Mouse (Mus musculus) cerebellum, postnatal 14 days (tissue): ENCODE results near the gene Wdr74.
"Not testable (repeated sequence)": the region's sequence is repeated elsewhere in the genome, so short reads cannot be mapped to it uniquely, and the experiment has no call there.

Experiments
- DNase-seq, 2 experiments: peaks; one replicate each; pipeline ENCODE4 v3.0.0; 2021; ENCODE audit warnings: mixed read lengths in 2 of 2

The Wdr74 gene

GRCm38 (mm10) chr19:8716767-8717475, 18.7 kb upstream of the Wdr74 start:
- no peak for DNase-seq

- peak; percentile 70 to 72 for DNase-seq
These were observed 17.3 kb upstream of the Wdr74 start for GRCm38 (mm10) chr19:8718357-8718756.

DNA sequence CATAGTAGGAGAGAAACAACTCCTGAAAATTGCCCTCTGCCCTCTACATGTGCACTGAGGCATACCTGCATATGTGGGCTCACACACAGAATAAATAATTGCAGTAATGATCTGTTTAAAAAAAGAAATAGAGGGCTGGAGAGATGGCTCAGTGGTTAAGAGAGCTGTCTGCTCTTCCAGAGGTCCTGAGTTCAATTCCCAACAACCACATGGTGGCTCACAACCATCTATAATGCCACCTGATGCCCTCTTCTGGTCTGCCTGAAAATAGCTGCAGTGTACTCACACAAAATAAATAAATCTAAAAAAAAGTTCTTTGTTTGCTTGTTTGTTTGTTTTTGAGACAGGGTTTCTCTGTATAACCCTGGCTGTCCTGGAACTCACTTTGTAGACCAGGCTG, 16.6 kb upstream of the Wdr74 start:
- not testable (repeated sequence) for DNase-seq

- DNase-seq, result no peak
These were observed 14.2 kb upstream of the Wdr74 start for GRCm38 (mm10) chr19:8721378-8721777.

- DNase-seq, result no peak
These were observed 13.6 kb upstream of the Wdr74 start for GRCm38 (mm10) chr19:8722021-8722420.

DNA sequence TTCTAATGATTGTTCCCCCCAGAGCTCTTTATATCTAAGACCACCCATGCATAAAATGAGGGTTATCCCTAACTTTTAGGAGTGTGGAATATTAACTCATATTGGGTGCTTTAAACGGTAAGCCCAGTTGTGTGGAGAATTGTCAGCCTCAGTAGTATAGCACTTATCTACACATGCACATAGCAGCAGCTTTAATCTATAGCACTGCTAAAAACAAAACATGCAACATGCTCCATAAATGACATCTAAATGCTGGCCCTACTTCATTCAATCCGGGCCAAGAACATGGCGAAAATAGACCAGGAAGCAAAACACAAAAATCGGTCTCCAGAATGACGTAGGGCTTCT, 13.1 kb upstream of the Wdr74 start:
- no peak for DNase-seq

GRCm38 (mm10) chr19:8722907-8723573, 12.6 kb upstream of the Wdr74 start, which contains the start of gene Slc3a2:
Gene Slc3a2, minus strand, starts transcription at chr19:8723369.
- peak; percentile 94 to 96 for DNase-seq

DNA sequence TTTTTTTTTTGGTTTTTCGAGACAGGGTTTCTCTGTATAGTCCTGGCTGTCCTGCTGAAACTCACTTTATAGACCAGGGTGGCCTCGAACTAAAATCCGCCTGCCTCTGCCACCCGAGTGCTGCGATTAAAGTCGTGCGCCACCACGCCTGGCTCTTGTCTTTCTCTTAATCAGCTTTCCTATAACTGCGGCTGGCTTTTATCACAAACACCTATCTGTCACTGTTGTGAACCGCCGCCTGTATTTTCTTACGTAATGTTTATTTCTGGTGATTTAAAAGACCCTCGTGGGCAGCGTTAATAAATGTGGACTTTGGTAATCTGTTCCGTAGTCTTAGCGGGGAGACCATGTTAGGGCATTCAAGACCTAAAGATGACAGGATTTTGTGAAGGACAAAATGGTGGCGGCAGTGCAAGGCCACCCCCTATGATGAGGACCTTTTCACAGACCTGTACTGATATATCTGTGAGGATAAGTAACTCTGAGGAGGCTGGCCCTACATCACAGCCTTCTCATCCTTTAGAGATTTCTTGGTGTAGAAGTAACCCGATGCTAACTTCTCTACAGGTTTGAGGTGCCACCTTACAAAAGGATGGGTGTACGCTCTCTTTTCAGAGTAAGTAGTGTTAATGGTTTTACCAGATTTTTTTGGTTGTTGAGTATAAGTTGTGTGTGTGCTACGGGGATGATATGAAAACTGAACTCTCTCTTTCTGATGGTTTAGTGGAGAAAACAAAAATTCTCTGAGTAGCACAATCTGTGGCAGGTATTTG, 11.9 kb upstream of the Wdr74 start:
- peak; percentile 32 to 41 for DNase-seq

DNA sequence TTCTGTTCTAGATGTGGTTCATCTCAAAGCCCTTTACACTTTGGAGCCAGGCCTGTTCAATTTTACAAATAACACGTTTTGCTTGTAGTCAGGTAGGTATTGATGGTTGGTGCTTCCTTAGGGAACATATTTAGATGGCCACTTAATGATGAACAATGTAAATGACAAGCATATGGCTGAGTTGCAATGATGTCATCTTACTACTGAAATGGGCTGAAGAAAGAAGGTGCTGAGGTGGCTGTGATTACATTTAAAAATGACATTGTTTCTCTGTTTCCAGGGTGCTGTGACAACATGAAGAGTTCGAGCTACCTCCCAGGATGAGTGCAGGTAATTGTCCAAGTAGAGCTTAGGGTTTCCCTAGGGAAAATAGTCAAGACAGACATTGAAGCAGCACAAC, 11.2 kb upstream of the Wdr74 start:
- DNase-seq, result no peak

DNA sequence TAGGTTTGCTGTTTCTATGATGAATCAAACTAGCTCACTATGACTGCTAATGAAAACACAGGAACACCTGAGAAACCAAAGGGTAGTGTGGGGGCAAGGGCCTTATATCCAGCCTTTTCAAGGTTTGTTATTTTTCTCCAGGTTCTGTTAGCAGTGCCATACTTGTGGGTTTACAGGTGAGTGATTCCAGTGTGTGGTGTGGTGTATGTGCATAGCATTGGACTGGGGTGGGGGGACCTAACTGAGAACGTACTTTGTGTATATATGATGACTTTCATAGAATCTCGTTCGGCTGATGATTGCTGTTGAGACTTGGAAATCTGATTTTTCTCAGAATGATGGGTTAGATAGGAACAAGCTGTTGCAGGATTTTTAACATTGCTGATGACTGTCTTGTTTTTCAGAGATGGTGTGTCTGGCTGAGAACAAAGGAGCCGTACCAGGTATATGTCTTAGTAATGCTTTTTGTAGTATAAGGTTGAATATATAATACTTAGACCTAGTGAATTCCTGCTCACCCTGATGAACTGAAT, 10.5 kb upstream of the Wdr74 start:
- DNase-seq, result no peak

- no peak for DNase-seq
These were observed 8.8 kb upstream of the Wdr74 start for GRCm38 (mm10) chr19:8726609-8727390.

GRCm38 (mm10) chr19:8727495-8728114, 8.0 kb upstream of the Wdr74 start:
- no peak for DNase-seq

GRCm38 (mm10) chr19:8728335-8729099, 7.1 kb upstream of the Wdr74 start:
- not testable (repeated sequence) for DNase-seq

- no peak for DNase-seq
These were observed 1.3 kb upstream of the Wdr74 start for GRCm38 (mm10) chr19:8734334-8734733.

GRCm38 (mm10) chr19:8736160-8736467, 487 bp downstream of the Wdr74 start:
- DNase-seq, result no peak

GRCm38 (mm10) chr19:8738911-8739310, 3.3 kb downstream of the Wdr74 start:
- DNase-seq, result no peak

GRCm38 (mm10) chr19:8739646-8740045, 4.0 kb downstream of the Wdr74 start:
- DNase-seq, result no peak

DNA sequence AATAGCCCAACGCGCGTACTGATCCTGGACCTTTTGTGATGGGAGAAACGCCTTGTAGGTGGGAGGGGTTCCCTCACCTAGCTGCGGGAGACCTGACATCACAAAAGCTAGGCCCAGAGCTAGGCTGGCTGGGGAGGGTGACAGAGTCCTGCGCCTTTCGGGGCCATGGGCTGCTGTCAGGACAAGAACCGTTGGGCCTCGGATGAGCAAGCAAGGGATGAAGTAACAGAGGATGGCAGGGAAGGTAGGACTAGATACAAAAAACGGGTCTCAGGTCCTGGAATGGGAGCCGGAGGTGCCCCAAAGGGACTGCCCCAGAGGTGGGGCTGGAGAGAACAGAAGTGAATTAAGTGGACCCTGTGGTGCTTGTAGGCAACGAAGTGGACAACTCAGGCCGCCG, 5.0 kb downstream of the Wdr74 start, which contains the start of gene 1700092M07Rik:
1700092M07Rik (plus strand) TSS at position 116 of the 400 bp plus-strand sequence.
- DNase-seq, result no peak

DNA sequence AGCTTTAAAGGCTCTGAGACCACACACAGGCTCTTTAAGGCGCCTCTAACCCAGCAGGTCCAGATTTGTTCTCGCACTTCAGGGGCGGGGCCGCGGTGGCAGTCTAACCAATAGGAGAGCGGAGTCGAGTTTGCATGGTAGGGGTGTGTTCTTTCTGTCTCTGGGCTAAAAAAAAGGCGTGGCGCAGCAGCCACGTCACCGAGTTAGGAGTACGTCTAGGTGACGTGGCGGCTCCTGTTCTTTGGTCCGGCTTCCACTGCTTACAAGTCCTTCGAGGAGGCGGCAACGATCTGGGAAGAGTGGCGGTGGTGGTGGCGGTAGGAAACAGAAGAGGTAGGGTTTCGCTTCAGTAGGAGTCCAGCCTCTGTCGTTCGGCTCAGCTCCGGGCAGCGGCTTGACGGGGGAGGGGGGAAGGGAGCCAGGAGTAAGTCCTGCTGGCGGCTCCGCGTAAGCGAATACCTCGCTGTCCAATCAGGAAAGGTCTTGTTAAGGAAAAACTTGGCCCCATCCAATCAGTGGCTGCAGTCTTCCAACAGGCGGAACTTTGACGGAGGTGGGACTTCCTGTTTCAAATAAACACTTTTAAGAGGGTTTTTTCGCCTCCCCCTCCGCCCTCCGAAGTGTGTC, 5.7 kb downstream of the Wdr74 start, which contains the start of gene Stx5a:
Stx5a (plus strand) TSS at position 171 of the 627 bp plus-strand sequence.
- DNase-seq, result peak; percentile 95 to 96

DNA sequence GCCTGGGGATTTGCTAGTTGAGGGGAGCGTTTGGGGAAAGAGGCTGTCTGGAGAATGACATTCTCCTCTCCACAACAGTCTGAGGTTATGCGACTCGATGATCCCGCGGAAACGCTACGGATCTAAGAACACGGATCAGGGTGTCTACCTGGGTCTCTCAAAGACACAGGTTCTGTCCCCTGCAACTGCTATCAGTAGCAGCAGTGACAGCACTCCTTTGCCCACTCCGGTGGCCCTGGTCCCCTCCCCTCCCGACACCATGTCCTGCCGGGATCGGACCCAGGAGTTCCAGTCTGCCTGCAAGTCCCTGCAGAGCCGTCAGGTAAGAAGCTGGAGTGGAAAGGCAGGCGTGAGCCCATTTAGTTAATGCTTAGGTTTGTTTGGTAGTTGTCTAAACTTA, 6.5 kb downstream of the Wdr74 start:
- DNase-seq, result peak in 1 of 2 experiments; percentile 27

GRCm38 (mm10) chr19:8745382-8745781, 9.8 kb downstream of the Wdr74 start:
- no peak for DNase-seq
